Mouse (Mus musculus) MEL (cell line): Measurements from ENCODE around the gene Mcur1. TPM values are rescaled to one million over a fixed set of nuclear protein-coding genes. Genes with fewer than 3 reads are reported as not detected.

Experiments
- DNase-seq: peaks from one replicate; pipeline ENCODE4 v3.0.0; 2011; ENCODE audit warnings: low read depth, low spot score
- H3K27ac ChIP-seq: 2 replicates; pipeline ENCODE4 v1.5.1; 2012; ENCODE audit warnings: low read depth, mild to moderate bottlenecking, control low read depth, low read length, moderate library complexity; ENCODE audit not compliant: control insufficient read depth
- H3K27me3 ChIP-seq, 2 experiments: fragments of 150-350 bp in 1 of 2; sonication (generic) in 1 of 2; 2 replicates each; pipeline ENCODE4 v1.6.1; 2012; ENCODE audit warnings: low read length in 2 of 2, mild to moderate bottlenecking in 2 of 2, improper control_type of control experiment in 1 of 2, moderate library complexity in 1 of 2; ENCODE audit not compliant: insufficient read depth in 2 of 2, control insufficient read depth in 1 of 2
- H3K36me3 ChIP-seq, 2 experiments: 2 replicates each; pipeline ENCODE4 v1.6.1; 2012 to 2014; ENCODE audit warnings: low read length in 2 of 2, improper control_type of control experiment in 1 of 2, inconsistent platforms in 1 of 2, mild to moderate bottlenecking in 1 of 2; ENCODE audit not compliant: insufficient read depth in 2 of 2, control insufficient read depth in 1 of 2
- H3K4me1 ChIP-seq, 2 experiments: fragments of 150-350 bp in 1 of 2; sonication (generic) in 1 of 2; 2 replicates each; pipeline ENCODE4 v1.6.1; 2012; ENCODE audit warnings: low read length in 2 of 2, improper control_type of control experiment in 1 of 2, mild to moderate bottlenecking in 1 of 2; ENCODE audit not compliant: insufficient read depth in 2 of 2, control insufficient read depth in 1 of 2
- H3K4me3 ChIP-seq, 2 experiments: fragments of 150-350 bp in 1 of 2; sonication (generic) in 1 of 2; 2 replicates each; pipeline ENCODE4 v1.5.1; 2012; ENCODE audit warnings: low read depth in 2 of 2, low read length in 2 of 2, mild to moderate bottlenecking in 2 of 2, moderate library complexity in 2 of 2, control low read depth in 1 of 2, improper control_type of control experiment in 1 of 2; ENCODE audit not compliant: control insufficient read depth in 1 of 2, insufficient read depth in 1 of 2
- H3K79me2 ChIP-seq: 2 replicates; pipeline ENCODE4 v1.6.1; 2012; ENCODE audit warnings: mild to moderate bottlenecking, low read length, moderate library complexity; ENCODE audit not compliant: control insufficient read depth, poor library complexity, insufficient read depth
- H3K9ac ChIP-seq: 2 replicates; pipeline ENCODE4 v1.6.1; 2012; ENCODE audit warnings: low read depth, mild to moderate bottlenecking, control low read depth, low read length, moderate library complexity; ENCODE audit not compliant: control insufficient read depth, poor library complexity, severe bottlenecking
- H3K9me3 ChIP-seq: fragments of 150-350 bp; sonication (generic); replicated peaks from 2 replicates; pipeline ENCODE4 v1.6.1; 2012; ENCODE audit warnings: mild to moderate bottlenecking, low read length, improper control_type of control experiment, moderate library complexity; ENCODE audit not compliant: insufficient read depth
- UBTF ChIP-seq: IDR thresholded peaks from 2 replicates; pipeline ENCODE4 v1.6.1; 2012; ENCODE audit warnings: low read depth, mild to moderate bottlenecking, inconsistent platforms, low read length, improper control_type of control experiment, moderate library complexity, borderline replicate concordance; ENCODE audit not compliant: insufficient read depth
- polyA plus RNA-seq, 2 experiments: library from polyadenylated mRNA; stranded (reverse) in 1 of 2; unstranded in 1 of 2; fragments of >175 nt in 1 of 2; fragments of >200 nt in 1 of 2; gene quantifications; 2 replicates each; pipeline versions ENCODE4 v1.2.1 to v1.2.4; 2012; ENCODE audit warnings: low replicate concordance in 2 of 2, low read depth in 1 of 2; ENCODE audit not compliant: insufficient read length in 2 of 2, insufficient read depth in 1 of 2, missing spikeins in 1 of 2
- total RNA-seq: library from RNA; depleted of rRNA; stranded (reverse); fragments of 300-350 nt; gene quantifications from 2 replicates; pipeline ENCODE4 v1.2.3, GENCODE M21; 2012; rRNA removed

Mcur1 gene
- total and polyA plus RNA-seq, 3 experiments: 8.4 to 19.7 TPM; not detected in 1

DNA sequence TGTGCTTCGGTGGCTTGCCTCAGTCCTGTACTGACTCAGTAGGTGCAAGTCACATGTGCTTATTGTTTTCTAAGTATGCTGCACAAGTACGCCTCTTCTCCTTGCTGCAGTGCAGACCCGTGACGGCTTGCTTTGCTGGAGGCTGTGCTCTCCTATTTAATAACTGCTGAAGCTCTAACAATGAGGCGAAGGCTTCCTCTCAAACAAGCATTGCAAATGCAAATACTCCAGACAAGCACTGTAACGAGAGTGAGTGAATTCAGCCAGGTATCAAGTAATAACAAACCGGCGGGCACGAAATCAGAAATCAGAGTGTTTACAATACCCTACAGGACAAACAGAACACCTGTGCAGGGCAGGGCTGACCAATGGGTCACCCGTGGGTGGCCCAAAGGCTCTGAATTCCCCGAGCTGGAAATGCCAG lies 66.9 kb downstream of the Mcur1 start:
- Histone ChIP-seq H3K9ac (no peak overlapping the region), H3K9me3 (no peaks in the 10 kb centered on the region), H3K27ac (no peak overlapping the region), H3K4me3 (no peak overlapping the region), H3K27me3 (0 out of 4 replicates have a peak, but pooled peaks cover 0 to 1% of the 10 kb centered on the region in 2 experiments), H3K4me1 (no peaks in the 10 kb centered on the region), H3K79me2 (no peaks in the 10 kb centered on the region), H3K36me3 (no peaks in the 10 kb centered on the region)
- no peak for DNase-seq
- TF ChIP-seq UBTF: no peak

Other genes starting within 250 kb of the Mcur1 start
- 7.6 and 8.2 TPM in 2 replicates for gene Sirt5, start 194.7 kb downstream of the Mcur1 start, total RNA-seq
- 10 to 100 TPM in 1 of 2 experiments, not detected in 1; 10.6 TPM for gene Sirt5, start 194.7 kb downstream of the Mcur1 start, polyA plus RNA-seq
- 181 and 186 TPM in 2 replicates for gene Nol7, start 161.8 kb downstream of the Mcur1 start, total RNA-seq
- 100 to 1,000 TPM; 157 to 253 TPM for gene Nol7, start 161.8 kb downstream of the Mcur1 start, polyA plus RNA-seq
- gene Ranbp9, start 78.9 kb downstream of the Mcur1 start, total RNA-seq: 17.1 and 17.3 TPM in 2 replicates
- 10 to 100 TPM in 1 of 2 experiments, not detected in 1; 25.9 TPM for gene Ranbp9, start 78.9 kb downstream of the Mcur1 start, polyA plus RNA-seq
- gene Rnf182, start 55.5 kb upstream of the Mcur1 start, total RNA-seq: 0.04 TPM in 1 of 2 replicates, not detected in the other
- not detected for gene Rnf182, start 55.5 kb upstream of the Mcur1 start, polyA plus RNA-seq
- not detected in 2 replicates for gene Cd83, start 224.6 kb upstream of the Mcur1 start, total RNA-seq
- not detected for gene Cd83, start 224.6 kb upstream of the Mcur1 start, polyA plus RNA-seq